Mouse (Mus musculus) limb, embryonic 11.5 days (tissue): ENCODE data around the gene Ganab. TPM values are rescaled to one million over a fixed set of nuclear protein-coding genes. Genes with fewer than 3 reads are reported as not detected.

Experiments used
- ATAC-seq: fragments of 200-750 bp; cut with Nextera tagmentation; 2 replicates; pipeline ENCODE4 v1.8.0; 2017; ENCODE audit warnings: low read depth; ENCODE audit not compliant: insufficient number of reproducible peaks, low FRiP score, low TSS enrichment
- DNase-seq: peaks from one replicate; pipeline ENCODE4 v3.0.0-alpha.2; 2015; ENCODE audit warnings: low spot score
- H3K27ac ChIP-seq: fragments of 300-500 bp; sonication (generic); replicated peaks from 2 replicates; pipeline ENCODE4 v1.5.1; 2014; ENCODE audit warnings: low read depth, mild to moderate bottlenecking, low read length
- H3K27me3 ChIP-seq: fragments of 300-500 bp; sonication (generic); 2 replicates; pipeline ENCODE4 v1.6.1; 2014; ENCODE audit warnings: mild to moderate bottlenecking, low read length, mixed read lengths; ENCODE audit not compliant: control insufficient read depth, insufficient read depth
- H3K36me3 ChIP-seq: fragments of 300-500 bp; sonication (generic); 2 replicates; pipeline ENCODE4 v1.6.1; 2014; ENCODE audit warnings: mild to moderate bottlenecking, low read length, moderate library complexity, mixed read lengths; ENCODE audit not compliant: control insufficient read depth, insufficient read depth
- H3K4me1 ChIP-seq: fragments of 300-500 bp; sonication (generic); 2 replicates; pipeline ENCODE4 v1.6.1; 2014; ENCODE audit warnings: low read length, mixed read lengths; ENCODE audit not compliant: control insufficient read depth, insufficient read depth
- H3K4me2 ChIP-seq: fragments of 300-500 bp; sonication (generic); 2 replicates; pipeline ENCODE4 v1.6.1; 2014; ENCODE audit warnings: low read depth, mild to moderate bottlenecking, moderate library complexity; ENCODE audit not compliant: severe bottlenecking
- H3K4me3 ChIP-seq: fragments of 300-500 bp; sonication (generic); 2 replicates; pipeline ENCODE4 v1.5.1; 2014; ENCODE audit warnings: low read depth, low read length
- H3K9ac ChIP-seq: fragments of 300-500 bp; sonication (generic); 2 replicates; pipeline ENCODE4 v1.6.1; 2014; ENCODE audit warnings: mild to moderate bottlenecking, low read length
- H3K9me3 ChIP-seq: fragments of 300-500 bp; sonication (generic); 2 replicates; pipeline ENCODE4 v1.6.1; 2016; ENCODE audit warnings: low read length; ENCODE audit not compliant: control insufficient read depth
- WGBS: fragments of 180-500 bp; shearing (Covaris S2); extraction: QIAGEN DNeasy Blood & Tissue Kit; methylation state at CpG from one replicate; pipeline ENCODE4 v1.1.7; 2014; 5-methylcytosine and 5-hydroxymethylcytosine counted together
- polyA plus RNA-seq: library from polyadenylated mRNA; unstranded; fragments of >200 nt; fragmentation: Nextera tagmentation; extraction: Ambion mirVana; gene quantifications from 2 replicates; pipeline ENCODE4 v1.2.1, GENCODE M21; 2014

Gene Ganab
- polyA plus RNA-seq, 1 experiment from 2014 or later = 111 TPM

DNA sequence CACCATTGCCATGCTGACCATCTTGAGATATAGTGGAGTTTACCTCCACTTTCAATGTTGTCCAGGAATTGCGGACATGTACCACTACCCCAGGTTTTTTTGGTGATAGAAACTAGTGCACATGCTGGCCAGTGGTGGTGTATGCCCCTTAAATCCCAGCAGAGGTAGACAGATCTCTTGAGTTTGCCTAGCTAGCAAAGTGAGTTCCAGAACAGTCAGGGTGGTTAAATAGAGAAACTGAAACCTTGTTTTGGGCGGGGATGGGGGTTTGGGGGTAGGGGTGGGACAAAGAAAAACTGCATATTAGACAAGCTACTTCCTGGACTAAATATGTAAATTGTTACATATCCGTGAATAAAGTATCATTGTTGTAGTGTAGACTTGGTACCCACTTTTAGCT lies 21.1 kb downstream of the Ganab start:
- no peak for DNase-seq
- ATAC-seq = no peak
- WGBS = 95% methylated on average over 3 of the region's 3 CpGs
- Histone ChIP-seq H3K9me3 (no peaks in the 10 kb centered on the region), H3K27ac (no peak overlapping the region), H3K9ac (no peak overlapping the region), H3K4me3 (no peak overlapping the region), H3K36me3 (peaks cover 21% of the 10 kb centered on the region; the same call in 1 of the 2 replicates), H3K27me3 (no peaks in the 10 kb centered on the region), H3K4me1 (no peaks in the 10 kb centered on the region), H3K4me2 (no peak overlapping the region)

DNA sequence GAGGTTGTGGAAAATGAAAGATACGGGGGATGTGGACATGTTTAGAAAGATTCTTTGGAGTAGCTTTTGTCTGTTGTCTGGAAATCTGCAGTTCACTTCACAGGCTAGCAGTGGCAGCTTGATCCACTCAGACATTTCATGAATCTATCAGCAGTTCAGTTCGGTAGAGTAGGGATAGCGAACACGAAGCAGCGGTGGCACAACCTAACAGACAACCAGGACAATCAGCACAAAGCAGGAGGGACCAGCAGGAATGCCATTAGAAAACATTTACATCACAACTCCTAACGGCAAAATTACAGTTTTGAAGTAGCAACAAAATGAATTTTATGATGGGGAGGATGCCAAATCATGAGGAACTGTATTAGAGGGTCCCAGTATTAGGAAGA lies 21.8 kb downstream of the Ganab start:
- H3K27me3 ChIP-seq = no peaks in the 10 kb centered on the region
- no peaks in the 10 kb centered on the region for H3K4me1 ChIP-seq
- peak overlapping the region; percentile 66 for H3K4me2 ChIP-seq
- WGBS = 72% methylated on average over 6 of the region's 6 CpGs
- peak overlapping the region; percentile 77 for H3K4me3 ChIP-seq
- no peak for ATAC-seq
- H3K27ac ChIP-seq = peak overlapping the region; percentile 42; the same call in 1 of the 2 replicates
- no peaks in the 10 kb centered on the region for H3K9me3 ChIP-seq
- H3K36me3 ChIP-seq = peaks cover 14% of the 10 kb centered on the region; the same call in 1 of the 2 replicates
- no peak for DNase-seq
- no peak overlapping the region for H3K9ac ChIP-seq

DNA sequence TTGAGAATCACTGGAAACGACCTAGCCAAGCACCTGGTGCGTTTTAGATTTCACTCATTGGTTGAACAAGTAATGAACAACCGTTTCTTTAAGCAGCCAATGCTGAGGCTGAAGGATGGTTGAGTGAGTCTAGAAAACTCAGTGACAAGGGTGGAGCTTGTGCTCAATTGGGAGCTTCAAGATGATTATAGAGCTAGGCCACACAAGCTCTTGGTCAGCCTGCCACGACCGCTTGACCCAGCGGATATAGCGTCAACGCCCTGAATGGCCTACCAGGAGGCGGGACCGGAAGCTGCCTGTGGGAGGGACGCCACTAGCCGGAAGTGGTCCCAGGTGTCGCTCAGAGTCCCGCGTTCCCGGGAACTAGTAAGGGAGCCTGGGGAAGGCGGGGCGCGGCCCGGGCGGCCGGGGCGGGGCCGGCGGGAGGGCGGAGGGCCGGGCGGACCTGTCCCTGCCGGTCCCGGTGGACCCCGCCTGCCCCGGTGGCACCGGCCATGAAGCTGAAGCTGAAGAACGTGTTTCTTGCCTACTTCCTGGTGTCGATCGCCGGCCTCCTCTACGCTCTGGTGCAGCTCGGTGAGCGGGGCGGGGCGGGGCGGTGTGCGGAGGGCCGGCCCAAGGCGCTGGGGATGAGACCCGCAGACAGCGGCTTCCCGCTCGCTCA lies 22.3 kb downstream of the Ganab start, which contains the start of gene B3gat3:
B3gat3 (plus strand) TSS at position 302 of the 664 bp plus-strand sequence.
- 4% methylated on average over 50 of the region's 50 CpGs for WGBS
- Histone ChIP-seq H3K4me2 (peak within 1 kb of the TSS; percentile 66), H3K4me1 (no peaks in the 10 kb centered on the region), H3K27me3 (no peaks in the 10 kb centered on the region), H3K4me3 (peak within 1 kb of the TSS; percentile 77), H3K36me3 (peaks cover 10% of the 10 kb centered on the region; the same call in 1 of the 2 replicates), H3K9ac (peak within 1 kb of the TSS; percentile 47), H3K9me3 (no peaks in the 10 kb centered on the region), H3K27ac (peak within 1 kb of the TSS; percentile 81)
- ATAC-seq = peak; percentile 95
- DNase-seq = peak; percentile 96

DNA sequence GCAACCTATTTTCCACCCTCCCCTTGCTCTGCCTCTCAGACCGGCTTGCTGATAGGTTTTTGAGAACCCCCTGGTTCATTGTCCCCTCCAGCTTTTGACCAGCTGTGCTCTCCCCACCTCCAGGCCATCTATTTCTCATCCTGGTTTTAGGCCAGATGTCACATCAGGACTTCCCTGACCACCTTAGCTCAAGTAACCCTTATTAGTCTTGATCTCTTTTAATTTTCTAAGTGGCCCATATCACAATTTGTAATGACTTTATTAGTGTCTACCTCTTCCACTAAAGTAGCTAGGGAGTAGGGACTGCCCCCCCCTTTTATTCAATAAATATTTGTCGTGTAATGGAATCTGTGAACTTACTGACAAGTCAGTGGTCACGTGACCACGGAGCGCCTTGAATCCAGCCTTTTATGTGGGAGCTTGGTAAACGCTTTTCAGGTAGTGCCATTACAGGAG lies 23.0 kb downstream of the Ganab start:
- no peaks in the 10 kb centered on the region for H3K27me3 ChIP-seq
- H3K9me3 ChIP-seq = no peaks in the 10 kb centered on the region
- H3K9ac ChIP-seq = peak overlapping the region; percentile 47
- 0 out of 2 replicates have a peak, but pooled peaks have one; percentile 11 for ATAC-seq
- DNase-seq = peak; percentile 43
- H3K36me3 ChIP-seq = peaks cover 4% of the 10 kb centered on the region; the same call in 1 of the 2 replicates
- peak overlapping the region; percentile 77 for H3K4me3 ChIP-seq
- H3K4me1 ChIP-seq = no peaks in the 10 kb centered on the region
- H3K4me2 ChIP-seq = peak overlapping the region; percentile 66
- H3K27ac ChIP-seq = peak overlapping the region; percentile 81
- 3% methylated on average over 6 of the region's 6 CpGs for WGBS

DNA sequence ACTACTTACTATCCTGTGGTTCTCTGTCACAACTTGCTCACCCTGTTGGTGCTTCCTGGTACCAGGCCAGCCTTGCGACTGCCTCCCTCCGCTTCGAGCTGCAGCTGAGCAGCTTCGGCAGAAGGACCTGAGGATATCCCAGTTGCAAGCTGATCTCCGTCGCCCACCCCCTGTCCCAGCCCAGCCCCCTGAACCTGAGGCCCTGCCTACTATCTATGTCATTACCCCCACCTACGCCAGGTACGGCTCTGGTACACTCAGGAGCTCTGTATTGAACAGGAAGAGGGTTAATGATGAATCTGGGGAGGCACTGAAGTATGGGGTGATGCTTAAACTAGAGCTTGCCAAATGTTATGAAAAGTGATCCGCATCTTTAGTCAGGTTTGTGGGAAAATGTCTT lies 23.9 kb downstream of the Ganab start:
- H3K4me2 ChIP-seq = peak overlapping the region; percentile 66; the same call in 1 of the 2 replicates
- 74% methylated on average over 9 of the region's 9 CpGs for WGBS
- ATAC-seq = no peak

DNA sequence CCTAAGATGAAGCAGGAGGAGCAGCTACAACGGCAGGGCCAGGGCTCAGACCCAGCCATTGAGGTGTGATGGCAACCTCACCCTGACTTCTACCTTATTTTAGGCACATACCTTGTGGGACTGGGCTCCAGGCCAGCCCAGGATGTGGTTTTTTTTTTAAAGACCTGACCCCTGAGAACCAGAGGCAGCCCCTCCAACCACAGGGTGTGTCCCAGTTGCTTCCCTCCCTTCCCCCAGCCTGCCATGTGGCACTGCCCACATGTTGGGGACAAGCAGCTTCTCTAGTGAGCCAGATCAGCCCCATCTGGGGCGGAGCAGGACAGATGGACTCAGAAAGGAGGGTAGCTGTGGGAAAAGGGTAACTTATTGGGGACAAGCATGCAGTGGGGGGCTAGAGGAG lies 28.9 kb downstream of the Ganab start:
- H3K36me3 ChIP-seq = peaks cover 8% of the 10 kb centered on the region; the same call in 1 of the 2 replicates

More for the DNA sequence above, 23.9 kb downstream of the Ganab start:
- no peak overlapping the region; the same call in 1 of the 2 replicates for H3K4me3 ChIP-seq
- no peaks in the 10 kb centered on the region for H3K27me3 ChIP-seq
- H3K4me1 ChIP-seq = no peaks in the 10 kb centered on the region
- DNase-seq = no peak
- no peaks in the 10 kb centered on the region for H3K9me3 ChIP-seq
- no peak overlapping the region for H3K9ac ChIP-seq
- peaks cover 2% of the 10 kb centered on the region; the same call in 1 of the 2 replicates for H3K36me3 ChIP-seq
- no peak overlapping the region for H3K27ac ChIP-seq

DNA sequence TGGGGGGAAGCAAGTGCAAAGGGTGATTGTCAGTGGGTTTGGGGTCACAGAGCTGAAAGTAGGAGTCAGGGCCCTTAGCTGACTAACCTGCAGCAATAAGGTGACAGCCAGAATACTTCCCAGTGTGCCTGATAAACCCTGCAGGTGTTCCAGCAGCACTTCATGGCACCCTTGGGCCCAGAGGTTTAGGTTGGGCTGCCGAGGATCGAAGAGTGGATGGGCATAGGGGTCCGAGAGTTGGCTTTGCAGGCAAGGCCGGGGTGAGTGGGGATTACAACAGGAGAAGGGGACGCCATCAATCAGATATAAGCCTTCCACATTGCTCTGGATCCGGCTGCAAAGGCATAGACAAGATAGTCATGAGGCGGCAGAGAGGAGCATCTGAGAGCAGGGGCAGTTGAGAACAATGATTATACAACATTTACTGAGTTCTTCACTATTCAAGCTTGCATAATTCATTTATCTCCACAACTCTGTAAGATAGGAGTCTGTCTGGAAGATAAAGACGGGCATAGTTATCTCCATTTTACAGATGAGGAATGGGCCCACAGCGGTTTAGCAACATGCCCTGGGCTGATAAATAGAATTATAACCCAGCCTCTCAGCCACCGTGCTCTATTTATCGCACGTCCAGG lies 30.1 kb downstream of the Ganab start:
- Histone ChIP-seq H3K27ac (no peak overlapping the region), H3K9ac (no peak overlapping the region), H3K4me2 (no peak overlapping the region), H3K27me3 (no peaks in the 10 kb centered on the region), H3K36me3 (peaks cover 8% of the 10 kb centered on the region; the same call in 1 of the 2 replicates), H3K4me1 (peaks cover 9% of the 10 kb centered on the region; the same call in 1 of the 2 replicates), H3K9me3 (no peaks in the 10 kb centered on the region), H3K4me3 (no peak overlapping the region)
- ATAC-seq (no peak), DNase-seq (no peak)
- WGBS = 89% methylated on average over 12 of the region's 12 CpGs

More for the DNA sequence above, 28.9 kb downstream of the Ganab start:
- WGBS = 84% methylated on average over 2 of the region's 2 CpGs
- Histone ChIP-seq H3K9me3 (no peaks in the 10 kb centered on the region), H3K4me2 (no peak overlapping the region), H3K27me3 (no peaks in the 10 kb centered on the region), H3K27ac (no peak overlapping the region), H3K9ac (no peak overlapping the region), H3K4me1 (peaks cover 9% of the 10 kb centered on the region; the same call in 1 of the 2 replicates), H3K4me3 (no peak overlapping the region)
- DNase-seq (no peak), ATAC-seq (no peak)

DNA sequence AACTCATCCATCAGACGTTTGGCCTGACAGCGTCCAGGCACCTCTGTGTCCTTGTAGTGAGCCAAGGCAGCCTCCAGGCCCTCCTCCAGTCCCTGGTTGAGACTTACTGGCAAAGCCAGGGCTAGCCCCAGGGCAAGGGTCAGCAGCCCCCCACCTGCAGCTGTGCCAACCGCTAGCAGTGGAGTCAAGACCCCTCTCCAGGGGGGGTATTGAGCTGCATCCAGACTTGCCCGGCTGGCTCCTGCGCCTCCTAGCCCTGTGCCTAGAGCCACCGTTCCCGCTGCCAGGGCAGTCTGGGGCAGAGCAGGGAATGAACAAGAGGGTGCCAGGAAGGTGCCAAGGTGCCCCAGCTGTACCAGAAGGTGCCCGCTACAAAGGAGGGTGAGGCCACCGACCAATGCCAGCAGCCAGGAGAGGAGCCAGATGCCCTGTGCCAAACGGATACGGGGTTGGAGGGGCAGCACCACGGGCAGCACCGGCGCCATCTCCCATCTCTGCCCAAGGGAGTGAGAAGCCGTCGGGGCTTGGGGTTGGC lies 30.9 kb downstream of the Ganab start:
- H3K36me3 ChIP-seq = peaks cover 13% of the 10 kb centered on the region; the same call in 1 of the 2 replicates
- H3K4me1 ChIP-seq = peaks cover 9% of the 10 kb centered on the region; the same call in 1 of the 2 replicates
- no peaks in the 10 kb centered on the region for H3K9me3 ChIP-seq
- no peak overlapping the region for H3K27ac ChIP-seq
- peak overlapping the region; percentile 90; the same call in 1 of the 2 replicates for H3K9ac ChIP-seq
- no peak for DNase-seq
- H3K4me2 ChIP-seq = peak overlapping the region; percentile 54
- H3K27me3 ChIP-seq = no peaks in the 10 kb centered on the region
- peak overlapping the region; percentile 74 for H3K4me3 ChIP-seq
- ATAC-seq = peak; percentile 46; the same call in 1 of the 2 replicates
- 11% methylated on average over 16 of the region's 16 CpGs for whole genome bisulfite sequencing
